Mouse (Mus musculus): ENCODE measurements around the gene Gtf3c5. TPM values are rescaled to one million over a fixed set of nuclear protein-coding genes. Genes with fewer than 3 reads are reported as not detected.
A peak's percentile ranks its signal among the peaks of the same experiment; 100 is the strongest.

Gtf3c5 gene
- polyA plus RNA-seq, 1 experiment from 2014 or later, result 42.3 TPM

- H3K27me3 ChIP-seq (ENCODE audit: control insufficient read depth, insufficient read depth, low read length), result no peaks in the 10 kb centered on the region
- H3K9me3 ChIP-seq (ENCODE audit: control insufficient read depth, low read length), result no peaks in the 10 kb centered on the region
- H3K4me2 ChIP-seq (ENCODE audit: low read depth, low read length, severe bottlenecking), result no peak overlapping the region
- peaks cover 26% of the 10 kb centered on the region; the same call in 1 of the 2 replicates for H3K4me1 ChIP-seq (replicated peaks; ENCODE audit: control insufficient read depth, insufficient read depth, low read length)
- no peak overlapping the region for H3K27ac ChIP-seq (ENCODE audit: low read depth, low read length)
- ATAC-seq (replicated peaks; ENCODE audit: low FRiP score) (no peak), DNase-seq (ENCODE audit: low spot score) (no peak)
- H3K9ac ChIP-seq (ENCODE audit: low read length), result no peak overlapping the region
- no peak overlapping the region for H3K4me3 ChIP-seq (ENCODE audit: low read depth, low read length)
- H3K36me3 ChIP-seq (ENCODE audit: control insufficient read depth, insufficient read depth, low read length), result no peaks in the 10 kb centered on the region
- WGBS, result 81% methylated on average over 4 of the region's 4 CpGs
These were observed 53.7 kb downstream of the Gtf3c5 start for GRCm38 (mm10) chr2:28529856-28530255.

- DNase-seq (ENCODE audit: low spot score), result no peak
- H3K36me3 ChIP-seq (ENCODE audit: control insufficient read depth, insufficient read depth, low read length), result no peaks in the 10 kb centered on the region
- WGBS, result 80% methylated on average over 7 of the region's 7 CpGs
- no peak for ATAC-seq (replicated peaks; ENCODE audit: low FRiP score)
- H3K9me3 ChIP-seq (ENCODE audit: control insufficient read depth, low read length), result no peaks in the 10 kb centered on the region
- H3K27ac ChIP-seq (ENCODE audit: low read depth, low read length), result no peak overlapping the region
- peaks cover 27% of the 10 kb centered on the region; the same call in 1 of the 2 replicates for H3K4me1 ChIP-seq (replicated peaks; ENCODE audit: control insufficient read depth, insufficient read depth, low read length)
- H3K27me3 ChIP-seq (ENCODE audit: control insufficient read depth, insufficient read depth, low read length), result no peaks in the 10 kb centered on the region
- no peak overlapping the region for H3K4me3 ChIP-seq (ENCODE audit: low read depth, low read length)
- H3K9ac ChIP-seq (ENCODE audit: low read length), result no peak overlapping the region
- no peak overlapping the region for H3K4me2 ChIP-seq (ENCODE audit: low read depth, low read length, severe bottlenecking)
These were observed 55.2 kb downstream of the Gtf3c5 start for GRCm38 (mm10) chr2:28528354-28528730.

DNA sequence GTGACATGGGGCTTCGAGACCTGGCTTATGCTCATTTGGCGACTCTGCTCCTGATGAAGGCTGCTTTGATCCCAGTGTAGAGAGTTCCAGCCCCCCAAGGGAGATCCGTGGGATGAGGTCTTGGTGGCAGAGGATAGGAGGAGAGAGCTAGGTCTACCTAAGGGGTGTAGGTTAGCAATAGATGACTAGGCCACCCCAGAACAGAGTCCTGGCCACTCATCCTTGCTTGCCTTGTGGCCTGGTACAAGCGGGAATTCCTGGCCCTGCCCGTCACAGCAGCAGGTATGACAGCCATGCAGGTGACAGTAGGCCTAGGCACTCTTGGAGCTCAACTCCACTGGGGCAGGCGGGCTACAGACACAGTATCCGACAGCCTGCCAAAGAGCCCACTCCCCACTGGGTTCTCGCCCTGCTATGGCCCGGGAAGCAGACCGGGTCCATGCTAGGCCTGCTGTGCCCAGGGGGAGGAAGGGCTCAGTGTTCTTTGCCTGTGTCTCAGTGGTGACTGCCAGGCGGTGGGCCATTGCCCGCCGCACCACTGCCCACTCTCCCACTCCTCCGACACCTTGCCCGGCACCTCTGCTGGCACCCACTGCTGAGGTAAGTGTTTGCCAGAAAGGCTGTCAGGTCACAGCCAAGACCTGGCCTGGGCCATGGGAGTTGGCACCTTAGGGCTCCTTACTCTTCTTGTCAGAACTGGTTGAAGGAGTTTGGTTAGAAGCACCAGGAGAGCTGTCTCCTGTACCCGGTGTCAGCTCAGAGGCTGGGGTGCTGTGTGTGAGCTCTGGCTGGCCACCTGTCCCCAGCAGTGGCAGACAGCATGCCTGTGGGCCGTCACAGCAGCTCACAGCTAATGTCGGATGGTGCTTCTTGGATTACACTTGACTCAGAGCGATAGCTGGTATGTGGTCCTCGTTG is 55.9 kb downstream of the Gtf3c5 start:
- H3K4me2 ChIP-seq (ENCODE audit: low read depth, low read length, severe bottlenecking), result no peak overlapping the region
- DNase-seq (ENCODE audit: low spot score) (no peak), ATAC-seq (replicated peaks; ENCODE audit: low FRiP score) (no peak)
- no peak overlapping the region for H3K4me3 ChIP-seq (ENCODE audit: low read depth, low read length)
- H3K36me3 ChIP-seq (ENCODE audit: control insufficient read depth, insufficient read depth, low read length), result no peaks in the 10 kb centered on the region
- H3K4me1 ChIP-seq (replicated peaks; ENCODE audit: control insufficient read depth, insufficient read depth, low read length), result peaks cover 24% of the 10 kb centered on the region; the same call in 1 of the 2 replicates
- H3K27me3 ChIP-seq (ENCODE audit: control insufficient read depth, insufficient read depth, low read length), result no peaks in the 10 kb centered on the region
- H3K9me3 ChIP-seq (ENCODE audit: control insufficient read depth, low read length), result no peaks in the 10 kb centered on the region
- no peak overlapping the region for H3K27ac ChIP-seq (ENCODE audit: low read depth, low read length)
- WGBS, result 90% methylated on average over 20 of the region's 20 CpGs
- H3K9ac ChIP-seq (ENCODE audit: low read length), result no peak overlapping the region

- Histone ChIP-seq H3K4me2 (ENCODE audit: low read depth, low read length, severe bottlenecking) (no peak overlapping the region), H3K4me1 (replicated peaks; ENCODE audit: control insufficient read depth, insufficient read depth, low read length) (peaks cover 23% of the 10 kb centered on the region; the same call in 1 of the 2 replicates), H3K36me3 (ENCODE audit: control insufficient read depth, insufficient read depth, low read length) (no peaks in the 10 kb centered on the region), H3K9ac (ENCODE audit: low read length) (peak overlapping the region; percentile 43; the same call in 1 of the 2 replicates), H3K27ac (ENCODE audit: low read depth, low read length) (peak overlapping the region; percentile 77), H3K27me3 (ENCODE audit: control insufficient read depth, insufficient read depth, low read length) (no peaks in the 10 kb centered on the region), H3K4me3 (ENCODE audit: low read depth, low read length) (no peak overlapping the region), H3K9me3 (ENCODE audit: control insufficient read depth, low read length) (no peaks in the 10 kb centered on the region)
- WGBS, result 48% methylated on average over 12 of the region's 12 CpGs
- ATAC-seq (replicated peaks; ENCODE audit: low FRiP score), result no peak
- DNase-seq (ENCODE audit: low spot score), result no peak
These were observed 57.3 kb downstream of the Gtf3c5 start for GRCm38 (mm10) chr2:28525943-28526876.

DNA sequence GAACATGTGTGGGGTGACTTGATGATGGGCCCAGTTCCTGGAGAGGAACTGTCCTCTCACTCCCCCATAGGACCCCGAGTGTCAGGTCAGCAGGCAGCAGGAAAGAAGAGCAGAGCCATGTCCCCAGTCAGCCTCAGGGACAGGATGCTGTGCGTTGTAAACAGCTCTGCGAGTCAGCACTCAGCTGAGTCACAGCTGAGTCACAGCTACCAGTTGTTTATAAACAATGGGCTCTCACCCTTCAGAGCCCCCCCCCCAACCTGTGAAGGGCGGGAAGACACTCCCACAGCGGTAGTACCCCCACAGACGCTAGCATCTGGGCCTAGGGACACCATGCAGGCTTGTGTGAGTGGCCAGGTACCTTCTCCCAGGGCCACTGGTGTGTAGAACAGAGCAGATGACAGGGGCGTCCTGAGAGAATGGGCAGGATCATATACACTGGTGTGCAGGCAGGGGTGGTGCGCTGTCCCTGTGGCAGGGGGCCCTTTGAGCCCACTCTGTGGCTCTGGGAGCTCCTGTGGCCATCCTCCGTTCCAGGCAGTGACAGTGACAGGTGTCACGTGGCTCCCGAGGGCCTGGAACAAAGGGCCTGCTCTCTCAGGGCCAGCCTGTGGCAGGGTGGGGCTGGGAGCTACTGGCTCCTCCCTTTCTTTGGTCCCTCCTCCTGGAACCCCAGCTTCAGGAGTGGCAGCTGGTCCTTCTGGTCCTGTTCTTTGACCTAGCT is 58.2 kb downstream of the Gtf3c5 start:
- peak overlapping the region; percentile 77 for H3K27ac ChIP-seq (ENCODE audit: low read depth, low read length)
- WGBS, result 14% methylated on average over 11 of the region's 11 CpGs
- no peaks in the 10 kb centered on the region for H3K9me3 ChIP-seq (ENCODE audit: control insufficient read depth, low read length)
- H3K4me1 ChIP-seq (replicated peaks; ENCODE audit: control insufficient read depth, insufficient read depth, low read length), result peaks cover 22% of the 10 kb centered on the region; the same call in 1 of the 2 replicates
- H3K4me3 ChIP-seq (ENCODE audit: low read depth, low read length), result no peak overlapping the region
- ATAC-seq (replicated peaks; ENCODE audit: low FRiP score) (peak; percentile 82), DNase-seq (ENCODE audit: low spot score) (peak; percentile 74)
- H3K4me2 ChIP-seq (ENCODE audit: low read depth, low read length, severe bottlenecking), result no peak overlapping the region
- H3K27me3 ChIP-seq (ENCODE audit: control insufficient read depth, insufficient read depth, low read length), result no peaks in the 10 kb centered on the region
- H3K36me3 ChIP-seq (ENCODE audit: control insufficient read depth, insufficient read depth, low read length), result no peaks in the 10 kb centered on the region
- H3K9ac ChIP-seq (ENCODE audit: low read length), result peak overlapping the region; percentile 43; the same call in 1 of the 2 replicates

GRCm38 (mm10) chr2:28524406-28524805 is 59.1 kb downstream of the Gtf3c5 start:
- Histone ChIP-seq H3K9ac (ENCODE audit: low read length) (no peak overlapping the region), H3K4me3 (ENCODE audit: low read depth, low read length) (no peak overlapping the region), H3K9me3 (ENCODE audit: control insufficient read depth, low read length) (no peaks in the 10 kb centered on the region), H3K4me2 (ENCODE audit: low read depth, low read length, severe bottlenecking) (no peak overlapping the region), H3K27me3 (ENCODE audit: control insufficient read depth, insufficient read depth, low read length) (no peaks in the 10 kb centered on the region), H3K4me1 (replicated peaks; ENCODE audit: control insufficient read depth, insufficient read depth, low read length) (peaks cover 20% of the 10 kb centered on the region; the same call in 1 of the 2 replicates), H3K36me3 (ENCODE audit: control insufficient read depth, insufficient read depth, low read length) (no peaks in the 10 kb centered on the region), H3K27ac (ENCODE audit: low read depth, low read length) (no peak overlapping the region)
- 79% methylated on average over 10 of the region's 10 CpGs for WGBS
- ATAC-seq (replicated peaks; ENCODE audit: low FRiP score) (no peak), DNase-seq (ENCODE audit: low spot score) (no peak)

DNA sequence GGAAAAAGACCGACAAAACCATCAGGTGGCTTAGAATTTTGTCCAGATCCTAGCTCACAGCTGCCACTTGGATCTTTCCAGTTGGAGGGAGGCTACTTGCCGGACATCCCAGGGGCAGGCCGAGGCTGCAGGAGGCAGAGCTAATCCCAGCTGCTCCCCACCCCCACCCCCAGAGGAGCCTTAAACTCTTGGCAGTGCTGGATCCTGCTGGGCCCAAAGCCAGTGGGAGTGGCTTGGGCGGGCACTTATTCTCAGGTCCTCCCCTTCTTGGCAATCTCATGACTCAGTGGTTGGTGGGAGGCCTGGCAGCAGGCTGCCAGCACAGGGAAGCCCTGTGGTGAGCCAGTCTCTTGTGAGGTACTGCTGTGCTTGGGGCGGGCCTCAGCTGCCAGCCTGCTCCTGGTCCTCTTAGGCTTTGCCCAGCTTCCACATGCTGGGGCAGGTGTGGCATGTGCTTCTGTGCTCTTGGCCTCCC is 59.9 kb downstream of the Gtf3c5 start:
- H3K4me3 ChIP-seq (ENCODE audit: low read depth, low read length), result no peak overlapping the region
- H3K36me3 ChIP-seq (ENCODE audit: control insufficient read depth, insufficient read depth, low read length), result no peaks in the 10 kb centered on the region
- peak; percentile 70 for DNase-seq (ENCODE audit: low spot score)
- 5% methylated on average over 5 of the region's 5 CpGs for WGBS
- no peak overlapping the region for H3K9ac ChIP-seq (ENCODE audit: low read length)
- no peaks in the 10 kb centered on the region for H3K9me3 ChIP-seq (ENCODE audit: control insufficient read depth, low read length)
- H3K27me3 ChIP-seq (ENCODE audit: control insufficient read depth, insufficient read depth, low read length), result no peaks in the 10 kb centered on the region
- H3K4me1 ChIP-seq (replicated peaks; ENCODE audit: control insufficient read depth, insufficient read depth, low read length), result peaks cover 20% of the 10 kb centered on the region; the same call in 1 of the 2 replicates
- ATAC-seq (replicated peaks; ENCODE audit: low FRiP score), result peak; percentile 57
- peak overlapping the region; percentile 51; the same call in 1 of the 2 replicates for H3K27ac ChIP-seq (ENCODE audit: low read depth, low read length)
- H3K4me2 ChIP-seq (ENCODE audit: low read depth, low read length, severe bottlenecking), result no peak overlapping the region

DNA sequence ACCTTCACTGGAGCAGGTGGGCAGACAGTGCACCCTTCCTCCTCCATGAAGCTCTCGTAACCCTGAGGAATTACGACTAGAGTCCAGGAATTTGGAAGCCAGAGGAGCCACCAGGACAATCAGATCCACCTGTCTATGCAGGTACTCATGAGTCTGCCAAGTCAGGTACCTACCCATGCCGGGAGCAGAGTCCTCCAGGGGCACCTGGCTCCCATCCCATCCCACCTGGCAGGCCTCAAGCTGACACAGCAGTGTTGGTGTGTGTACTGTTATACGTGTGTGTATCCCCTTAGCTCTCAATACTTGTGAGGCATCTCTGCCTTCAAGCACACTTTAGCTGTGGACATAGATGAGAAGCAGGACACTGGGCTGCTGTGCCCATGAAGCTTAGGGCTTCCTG is 61.4 kb downstream of the Gtf3c5 start:
- Histone ChIP-seq H3K4me1 (replicated peaks; ENCODE audit: control insufficient read depth, insufficient read depth, low read length) (peaks cover 22% of the 10 kb centered on the region; the same call in 1 of the 2 replicates), H3K27ac (ENCODE audit: low read depth, low read length) (no peak overlapping the region), H3K4me2 (ENCODE audit: low read depth, low read length, severe bottlenecking) (no peak overlapping the region), H3K9me3 (ENCODE audit: control insufficient read depth, low read length) (no peaks in the 10 kb centered on the region), H3K9ac (ENCODE audit: low read length) (no peak overlapping the region), H3K27me3 (ENCODE audit: control insufficient read depth, insufficient read depth, low read length) (no peaks in the 10 kb centered on the region), H3K36me3 (ENCODE audit: control insufficient read depth, insufficient read depth, low read length) (no peaks in the 10 kb centered on the region), H3K4me3 (ENCODE audit: low read depth, low read length) (no peak overlapping the region)
- ATAC-seq (replicated peaks; ENCODE audit: low FRiP score) (no peak), DNase-seq (ENCODE audit: low spot score) (no peak)
- 86% methylated on average over 4 of the region's 4 CpGs for WGBS
